ENCODE assay signal across 11 mouse cellular contexts in the genomic region with DNA sequence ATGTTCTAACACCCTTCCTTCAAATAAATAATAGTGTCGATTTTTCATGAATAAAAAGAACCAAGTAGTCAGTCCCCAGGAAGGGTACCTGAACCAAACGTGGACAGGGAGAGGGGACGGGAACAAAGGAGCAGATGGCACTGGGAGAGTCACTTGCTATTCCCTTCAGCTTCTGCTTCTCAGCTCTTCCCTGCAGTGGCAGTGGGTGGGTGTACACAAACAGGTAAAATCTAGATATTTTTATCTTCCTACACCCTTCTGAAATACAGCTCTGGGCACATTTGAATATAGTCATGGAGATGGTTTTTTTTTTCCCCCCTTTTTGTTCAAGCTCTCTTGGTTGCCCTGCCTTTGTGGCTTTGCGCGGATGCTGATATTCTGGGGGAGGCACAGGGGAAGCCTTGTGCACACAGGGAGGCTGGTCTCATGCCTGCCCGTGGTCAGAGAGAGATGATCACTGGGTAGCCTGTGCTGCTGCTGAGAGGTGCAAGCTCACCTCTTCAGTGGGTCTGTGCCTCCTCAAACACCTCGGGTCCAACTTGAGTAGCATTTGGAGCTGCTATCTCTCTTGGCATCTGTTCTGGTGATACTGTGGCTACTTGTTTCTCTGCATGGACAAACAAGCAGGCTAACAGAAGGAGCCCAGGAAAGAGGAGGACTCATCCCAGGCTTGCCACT.
DNase-seq lines count a peak whose midpoint lies in the region; ATAC-seq lines count a peak whose summit lies in the region.
"Had no signal": no experiment of that assay in that cellular context is flagged by ENCODE, and none has a peak within 500 bp of the region (broad histone marks: within the 10 kb centered on the region; RNA-seq: fewer than 3 reads in every experiment).

No protein-coding gene starts in this region.

- H3K4me1 ChIP-seq in heart, embryonic 10.5 days, result no peaks in the 10 kb centered on the region
- peaks cover 19% of the 10 kb centered on the region for H3K4me1 ChIP-seq in forebrain, embryonic 15.5 days
- H3K4me1 ChIP-seq in midbrain, embryonic 16.5 days (ENCODE audit: control insufficient read depth, insufficient read depth, low read length), result peaks cover 10% of the 10 kb centered on the region
- H3K4me1 ChIP-seq: liver, embryonic 12.5 days had no signal

- H3K36me3 ChIP-seq in heart, embryonic 10.5 days, result no peaks in the 10 kb centered on the region
- H3K36me3 ChIP-seq in forebrain, embryonic 15.5 days, result no peaks in the 10 kb centered on the region
- H3K36me3 ChIP-seq in midbrain, embryonic 16.5 days (ENCODE audit: control insufficient read depth, insufficient read depth, low read length), result no peaks in the 10 kb centered on the region
- H3K36me3 ChIP-seq: liver, embryonic 12.5 days had no signal

- peak overlapping the region; percentile 14 for H3K4me2 ChIP-seq in forebrain, embryonic 15.5 days (replicated peaks)
- no peak overlapping the region for H3K4me2 ChIP-seq in midbrain, embryonic 16.5 days (ENCODE audit: low read length)
- H3K4me2 ChIP-seq: liver, embryonic 12.5 days had no signal

- H3K4me3 ChIP-seq in heart, embryonic 10.5 days, result no peak overlapping the region
- H3K4me3 ChIP-seq in forebrain, embryonic 15.5 days, result no peak overlapping the region
- H3K4me3 ChIP-seq in midbrain, embryonic 16.5 days (ENCODE audit: low read depth, low read length), result no peak overlapping the region
- H3K4me3 ChIP-seq: liver, embryonic 12.5 days had no signal

- no peaks in the 10 kb centered on the region for H3K27me3 ChIP-seq in heart, embryonic 10.5 days (ENCODE audit: insufficient read depth, poor library complexity, severe bottlenecking)
- H3K27me3 ChIP-seq in forebrain, embryonic 15.5 days, result no peaks in the 10 kb centered on the region
- no peaks in the 10 kb centered on the region for H3K27me3 ChIP-seq in midbrain, embryonic 16.5 days (ENCODE audit: control insufficient read depth, insufficient read depth, low read depth, low read length)
- H3K27me3 ChIP-seq: liver, embryonic 12.5 days had no signal

- ATAC-seq in forebrain, embryonic 15.5 days (replicated peaks), result peak; percentile 62
- peak; percentile 43; the same call in 1 of the 2 replicates for ATAC-seq in midbrain, embryonic 16.5 days
- ATAC-seq in granulocyte monocyte progenitor cell, adult 5-6 weeks (replicated peaks; ENCODE audit: poor library complexity, severe bottlenecking), result no peak
- ATAC-seq: inflammation-experienced regulatory T-cells, adult 6 months; liver, embryonic 12.5 days had no signal

- 68% methylated on average over 7 of the region's 7 CpGs for WGBS in heart, embryonic 10.5 days
- 48% methylated on average over 7 of the region's 7 CpGs for WGBS in forebrain, embryonic 15.5 days
- WGBS in midbrain, embryonic 16.5 days, result 54% methylated on average over 7 of the region's 7 CpGs

- no peaks in the 10 kb centered on the region for H3K9me3 ChIP-seq in heart, embryonic 10.5 days
- H3K9me3 ChIP-seq in forebrain, embryonic 15.5 days, result no peaks in the 10 kb centered on the region
- no peaks in the 10 kb centered on the region for H3K9me3 ChIP-seq in midbrain, embryonic 16.5 days (replicated peaks; ENCODE audit: control insufficient read depth, low read length, poor library complexity, severe bottlenecking)
- H3K9me3 ChIP-seq: liver, embryonic 12.5 days had no signal

- 0 out of 2 replicates have a peak overlapping the region, but pooled peaks have one; percentile 22 for H3K9ac ChIP-seq in forebrain, embryonic 15.5 days (replicated peaks)
- peak overlapping the region; percentile 6; the same call in 1 of the 2 replicates for H3K9ac ChIP-seq in midbrain, embryonic 16.5 days (ENCODE audit: low read depth, low read length)
- H3K9ac ChIP-seq: liver, embryonic 12.5 days had no signal

- peak; percentile 3 for DNase-seq in heart, embryonic 10.5 days (ENCODE audit: low spot score)
- DNase-seq in heart, adult 9 months (ENCODE audit: low spot score in 2 of 2), result no peak
- DNase-seq in brain, adult 2 months (ENCODE audit: low read depth, low spot score), result peak; percentile 68
- DNase-seq in adrenal gland, postnatal 10 days, result no peak
- DNase-seq: embryo, embryonic 11 days had no signal

- H3K27ac ChIP-seq in heart, embryonic 10.5 days, result no peak overlapping the region
- H3K27ac ChIP-seq in forebrain, embryonic 15.5 days (replicated peaks), result peak overlapping the region; percentile 86
- peak overlapping the region; percentile 71 for H3K27ac ChIP-seq in midbrain, embryonic 16.5 days (ENCODE audit: low read length)
- H3K27ac ChIP-seq: liver, embryonic 12.5 days; macrophage had no signal

Comparison
In these comparisons a context has a peak if more than half of its experiments do, and no peak if none do; other contexts are left out.
1. DNase-seq: peak in heart, embryonic 10.5 days (single experiment) and brain, adult 2 months (single experiment); none in heart, adult 9 months (0 of 2) and adrenal gland, postnatal 10 days (single experiment).